Mouse (Mus musculus) small intestine, adult 2 months (tissue): Measurements from ENCODE around the gene Copg2.

Source experiments
- CTCF ChIP-seq: fragments of 200-500 bp; IDR thresholded peaks from 2 replicates; pipeline ENCODE4 v1.5.1; 2012; ENCODE audit warnings: low read depth, mild to moderate bottlenecking, control low read depth, inconsistent platforms, low read length, moderate library complexity, mixed read lengths; ENCODE audit not compliant: insufficient replicate concordance, insufficient read length; ENCODE audit errors: extremely low read depth
- POLR2A ChIP-seq: fragments of 200-500 bp; IDR thresholded peaks from 2 replicates; pipeline ENCODE4 v1.6.1; 2012; ENCODE audit warnings: low read depth, mild to moderate bottlenecking, control low read depth, inconsistent platforms, low read length, moderate library complexity

DNA sequence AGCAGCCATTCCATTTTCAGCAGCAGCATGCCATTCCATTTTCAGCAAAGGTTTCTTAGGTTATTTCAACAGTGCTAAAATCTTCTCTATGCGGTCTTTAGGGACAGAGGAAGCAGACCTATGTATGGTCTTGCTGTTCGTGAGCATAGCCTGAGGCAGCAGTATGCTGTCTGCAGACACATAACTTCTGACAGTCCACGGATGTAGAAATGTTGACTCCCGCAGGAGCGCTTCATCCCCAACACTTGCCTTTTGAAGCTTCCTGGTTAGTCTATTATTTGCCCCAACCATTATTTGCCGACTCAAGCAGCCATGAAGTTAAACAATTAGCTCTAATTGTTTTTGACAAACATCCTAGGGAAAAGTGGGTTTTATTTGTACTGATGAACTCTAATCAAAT lies 187.5 kb downstream of the Copg2 start:
- TF ChIP-seq POLR2A (no peak), CTCF (no peak)
